Mouse (Mus musculus) hindbrain, embryonic 15.5 days (tissue): ENCODE measurements at regions not wholly inside any gene's neighbourhood (a gene's known extent, or its start where the extent isn't known, plus 50 kb on each side); places are given as distances from the start of the nearest gene placed in this dataset.
"Not testable (repeated sequence)": the region's sequence is repeated elsewhere in the genome, so short reads cannot be mapped to it uniquely, and the experiment has no call there.

Experiments
- ATAC-seq: fragments of 200-750 bp; cut with Nextera tagmentation; 2 replicates; pipeline ENCODE4 v1.8.0; 2017; ENCODE audit warnings: low read depth, moderate number of reproducible peaks, moderate TSS enrichment; ENCODE audit not compliant: low FRiP score
- H3K27ac ChIP-seq: fragments of 300-500 bp; sonication (generic); replicated peaks from 2 replicates; pipeline ENCODE4 v1.5.1; 2015; ENCODE audit warnings: mild to moderate bottlenecking, inconsistent platforms
- H3K27me3 ChIP-seq: fragments of 300-500 bp; sonication (generic); 2 replicates; pipeline ENCODE4 v1.6.1; 2015; ENCODE audit warnings: control low read depth, inconsistent platforms
- H3K36me3 ChIP-seq: fragments of 300-500 bp; sonication (generic); 2 replicates; pipeline ENCODE4 v1.6.1; 2015; ENCODE audit warnings: control low read depth, inconsistent platforms
- H3K4me1 ChIP-seq: fragments of 300-500 bp; sonication (generic); replicated peaks from 2 replicates; pipeline ENCODE4 v1.6.1; 2015; ENCODE audit warnings: control low read depth, inconsistent platforms
- H3K4me2 ChIP-seq: fragments of 300-500 bp; sonication (generic); 2 replicates; pipeline ENCODE4 v1.6.1; 2015; ENCODE audit warnings: moderate library complexity, mild to moderate bottlenecking, inconsistent platforms
- H3K4me3 ChIP-seq: fragments of 300-500 bp; sonication (generic); 2 replicates; pipeline ENCODE4 v1.5.1; 2015; ENCODE audit warnings: mild to moderate bottlenecking, inconsistent platforms
- H3K9ac ChIP-seq: fragments of 300-500 bp; sonication (generic); 2 replicates; pipeline ENCODE4 v1.6.1; 2015; ENCODE audit warnings: inconsistent platforms
- H3K9me3 ChIP-seq: fragments of 300-500 bp; sonication (generic); 2 replicates; pipeline ENCODE4 v1.6.1; 2016; ENCODE audit warnings: control low read depth, inconsistent platforms
- whole genome bisulfite sequencing: fragments of 180-500 bp; shearing (Covaris S2); methylation state at CpG from one replicate; pipeline ENCODE4 v1.1.7; 2015; 5-methylcytosine and 5-hydroxymethylcytosine counted together

GRCm38 (mm10) chr4:23341240-23341639 lies 853.1 kb upstream of the Pou3f2 start:
- Histone ChIP-seq H3K4me2 (0 out of 2 replicates have a peak overlapping the region, but pooled peaks have one; percentile 3), H3K27me3 (no peaks in the 10 kb centered on the region), H3K9me3 (no peaks in the 10 kb centered on the region), H3K9ac (no peak overlapping the region), H3K36me3 (no peaks in the 10 kb centered on the region), H3K27ac (no peak overlapping the region), H3K4me1 (peaks cover 4% of the 10 kb centered on the region; the same call in 1 of the 2 replicates), H3K4me3 (no peak overlapping the region)
- WGBS = 14% methylated on average over 8 of the region's 8 CpGs
- ATAC-seq = peak; percentile 71; the same call in 1 of the 2 replicates

- Histone ChIP-seq H3K9me3 (no peaks in the 10 kb centered on the region), H3K4me3 (no peak overlapping the region), H3K27me3 (no peaks in the 10 kb centered on the region), H3K4me1 (peaks cover 4% of the 10 kb centered on the region; the same call in 1 of the 2 replicates), H3K36me3 (no peaks in the 10 kb centered on the region), H3K27ac (no peak overlapping the region), H3K4me2 (no peak overlapping the region), H3K9ac (no peak overlapping the region)
- 52% methylated on average over 5 of the region's 5 CpGs for WGBS
- no peak for ATAC-seq
Observed at GRCm38 (mm10) chr4:23338481-23338880, 850.3 kb upstream of the Pou3f2 start.

- Histone ChIP-seq H3K9ac (no peak overlapping the region), H3K9me3 (no peaks in the 10 kb centered on the region), H3K27me3 (no peaks in the 10 kb centered on the region), H3K4me3 (no peak overlapping the region), H3K4me2 (no peak overlapping the region), H3K36me3 (no peaks in the 10 kb centered on the region), H3K27ac (no peak overlapping the region), H3K4me1 (no peaks in the 10 kb centered on the region)
- no peak for ATAC-seq
- 20% methylated on average over 2 of the region's 2 CpGs for WGBS
Observed at GRCm38 (mm10) chr4:23300617-23301016, 812.5 kb upstream of the Pou3f2 start.

GRCm38 (mm10) chr4:23280087-23280486 lies 791.9 kb upstream of the Pou3f2 start:
- Histone ChIP-seq H3K27ac (no peak overlapping the region), H3K9me3 (no peaks in the 10 kb centered on the region), H3K27me3 (no peaks in the 10 kb centered on the region), H3K4me3 (no peak overlapping the region), H3K9ac (no peak overlapping the region), H3K36me3 (no peaks in the 10 kb centered on the region), H3K4me1 (no peaks in the 10 kb centered on the region), H3K4me2 (no peak overlapping the region)
- 59% methylated on average over 6 of the region's 6 CpGs for WGBS
- ATAC-seq = no peak

GRCm38 (mm10) chr4:23275203-23275602 lies 787.0 kb upstream of the Pou3f2 start:
- Histone ChIP-seq H3K4me1 (no peaks in the 10 kb centered on the region), H3K9me3 (no peaks in the 10 kb centered on the region), H3K27ac (no peak overlapping the region), H3K4me2 (no peak overlapping the region), H3K9ac (no peak overlapping the region), H3K27me3 (no peaks in the 10 kb centered on the region), H3K36me3 (no peaks in the 10 kb centered on the region), H3K4me3 (no peak overlapping the region)
- ATAC-seq = no peak
- 85% methylated on average over 5 of the region's 5 CpGs for WGBS

GRCm38 (mm10) chr4:23271947-23272346 lies 783.8 kb upstream of the Pou3f2 start:
- H3K9me3 ChIP-seq = no peaks in the 10 kb centered on the region
- no peak overlapping the region for H3K27ac ChIP-seq
- H3K36me3 ChIP-seq = no peaks in the 10 kb centered on the region
- H3K4me3 ChIP-seq = no peak overlapping the region
- no peaks in the 10 kb centered on the region for H3K27me3 ChIP-seq
- no peak for ATAC-seq
- H3K9ac ChIP-seq = no peak overlapping the region
- H3K4me1 ChIP-seq = no peaks in the 10 kb centered on the region
- H3K4me2 ChIP-seq = no peak overlapping the region

GRCm38 (mm10) chr4:23260371-23260770 lies 772.2 kb upstream of the Pou3f2 start:
- no peak overlapping the region for H3K27ac ChIP-seq
- no peak overlapping the region for H3K9ac ChIP-seq
- H3K9me3 ChIP-seq = no peaks in the 10 kb centered on the region; the same call in 1 of the 2 replicates
- H3K4me1 ChIP-seq = no peaks in the 10 kb centered on the region
- ATAC-seq = no peak
- H3K4me3 ChIP-seq = no peak overlapping the region
- 94% methylated on average over 4 of the region's 4 CpGs for WGBS
- no peaks in the 10 kb centered on the region for H3K27me3 ChIP-seq
- H3K4me2 ChIP-seq = no peak overlapping the region
- no peaks in the 10 kb centered on the region for H3K36me3 ChIP-seq

GRCm38 (mm10) chr4:23234960-23235359 lies 746.8 kb upstream of the Pou3f2 start:
- Histone ChIP-seq H3K36me3 (no peaks in the 10 kb centered on the region), H3K4me2 (no peak overlapping the region), H3K4me3 (no peak overlapping the region), H3K9ac (no peak overlapping the region), H3K27ac (no peak overlapping the region), H3K9me3 (no peaks in the 10 kb centered on the region), H3K4me1 (no peaks in the 10 kb centered on the region), H3K27me3 (no peaks in the 10 kb centered on the region)
- ATAC-seq = no peak
- WGBS = 50% methylated on average over 1 of the region's 1 CpGs

- H3K9ac ChIP-seq, H3K9me3 ChIP-seq, H3K4me1 ChIP-seq, H3K27me3 ChIP-seq, H3K36me3 ChIP-seq, H3K4me3 ChIP-seq, ATAC-seq, H3K27ac ChIP-seq, H3K4me2 ChIP-seq: not testable (repeated sequence)
- 98% methylated on average over 1 of the region's 1 CpGs for WGBS
Observed at GRCm38 (mm10) chr4:23194756-23195155, 706.6 kb upstream of the Pou3f2 start.

- Histone ChIP-seq H3K4me2 (no peak overlapping the region), H3K27ac (no peak overlapping the region), H3K9ac (no peak overlapping the region), H3K4me3 (no peak overlapping the region), H3K27me3 (no peaks in the 10 kb centered on the region), H3K9me3 (no peaks in the 10 kb centered on the region), H3K36me3 (no peaks in the 10 kb centered on the region), H3K4me1 (no peaks in the 10 kb centered on the region)
- ATAC-seq = no peak
- WGBS = 64% methylated on average over 6 of the region's 6 CpGs
Observed at GRCm38 (mm10) chr4:23193384-23194135, 705.4 kb upstream of the Pou3f2 start.

- no peak for ATAC-seq
- H3K4me3 ChIP-seq = no peak overlapping the region
- no peak overlapping the region for H3K9ac ChIP-seq
- no peaks in the 10 kb centered on the region for H3K36me3 ChIP-seq
- no peaks in the 10 kb centered on the region for H3K27me3 ChIP-seq
- H3K9me3 ChIP-seq = no peaks in the 10 kb centered on the region
- WGBS = 38% methylated on average over 1 of the region's 1 CpGs
- H3K4me2 ChIP-seq = no peak overlapping the region
- H3K27ac ChIP-seq = no peak overlapping the region
- H3K4me1 ChIP-seq = no peaks in the 10 kb centered on the region
Observed at GRCm38 (mm10) chr4:23173811-23174210, 685.6 kb upstream of the Pou3f2 start.

- no peak overlapping the region for H3K9ac ChIP-seq
- H3K4me1 ChIP-seq = no peaks in the 10 kb centered on the region
- no peak overlapping the region for H3K4me2 ChIP-seq
- ATAC-seq = no peak
- 38% methylated on average over 4 of the region's 4 CpGs for WGBS
- no peak overlapping the region for H3K4me3 ChIP-seq
- H3K27ac ChIP-seq = no peak overlapping the region
- no peaks in the 10 kb centered on the region for H3K27me3 ChIP-seq
- H3K36me3 ChIP-seq = no peaks in the 10 kb centered on the region
- no peaks in the 10 kb centered on the region for H3K9me3 ChIP-seq
Observed at GRCm38 (mm10) chr4:23173330-23173729, 685.2 kb upstream of the Pou3f2 start.
